8 mouse cellular contexts compared by ENCODE assay signal in genomic region chr6:87850900-87851614, GRCm38 (mm10). TPM values are rescaled to one million over a fixed set of nuclear protein-coding genes. Genes with fewer than 3 reads are reported as not detected.
DNase-seq lines count a peak whose midpoint lies in the region; ATAC-seq and TF ChIP-seq lines count a peak whose summit lies in the region.

Gene Cnbp, minus strand, starts transcription at chr6:87851106.

- peaks cover 55% of the 10 kb centered on the region for H3K79me2 ChIP-seq in C2C12 (ENCODE audit: control insufficient read depth, insufficient read depth)

- no peaks in the 10 kb centered on the region for H3K27me3 ChIP-seq in C2C12 (ENCODE audit: control insufficient read depth, insufficient read depth, insufficient read length)
- no peaks in the 10 kb centered on the region for H3K27me3 ChIP-seq in erythroblast, embryonic 14.5 days (ENCODE audit: control insufficient read depth)
- no peaks in the 10 kb centered on the region for H3K27me3 ChIP-seq in heart, embryonic 12.5 days (replicated peaks)
- no peaks in the 10 kb centered on the region for H3K27me3 ChIP-seq in kidney, postnatal 0 days (ENCODE audit: insufficient read depth, low read length)
- H3K27me3 ChIP-seq in liver, embryonic 11.5 days (replicated peaks; ENCODE audit: control insufficient read depth, insufficient read depth, low read length) = no peaks in the 10 kb centered on the region
- H3K27me3 ChIP-seq in stomach, embryonic 14.5 days (ENCODE audit: control insufficient read depth, insufficient read depth, low read length) = no peaks in the 10 kb centered on the region

- peaks cover 40% of the 10 kb centered on the region for H3K36me3 ChIP-seq in C2C12 (ENCODE audit: control insufficient read depth, insufficient read depth)
- H3K36me3 ChIP-seq in erythroblast, embryonic 14.5 days (ENCODE audit: control insufficient read depth) = peaks cover 34% of the 10 kb centered on the region
- peaks cover 8% of the 10 kb centered on the region for H3K36me3 ChIP-seq in heart, embryonic 12.5 days
- H3K36me3 ChIP-seq in kidney, postnatal 0 days (ENCODE audit: insufficient read depth, low read length) = no peaks in the 10 kb centered on the region
- H3K36me3 ChIP-seq in liver, embryonic 11.5 days (ENCODE audit: control insufficient read depth, insufficient read depth, low read length) = peaks cover 14% of the 10 kb centered on the region
- peaks cover 9% of the 10 kb centered on the region; the same call in 1 of the 2 replicates for H3K36me3 ChIP-seq in stomach, embryonic 14.5 days (ENCODE audit: control insufficient read depth, insufficient read depth, low read length)

- H3ac ChIP-seq in C2C12 (ENCODE audit: control insufficient read depth, insufficient read length, low read depth) = peak within 1 kb of the TSS; percentile 85

- peak; percentile 89 for TF ChIP-seq POLR2A in brain, embryonic 14.5 days (IDR thresholded peaks at IDR 0.05; ENCODE audit: borderline replicate concordance, extremely low read depth, insufficient read depth, insufficient read length, poor library complexity, severe bottlenecking)

- DNase-seq in brain, embryonic 14.5 days (ENCODE audit: low read depth) = peak; percentile 99
- DNase-seq in kidney, postnatal 0 days (ENCODE audit: low spot score) = peak; percentile 98
- DNase-seq in liver, embryonic 11.5 days (ENCODE audit: low spot score) = peak; percentile 95
- DNase-seq in naive thymus-derived CD4-positive, alpha-beta T cell, adult 2 months (ENCODE audit: low read depth) = peak; percentile 99

- H3K9ac ChIP-seq in heart, embryonic 12.5 days = peak within 1 kb of the TSS; percentile 100
- H3K9ac ChIP-seq in kidney, postnatal 0 days (ENCODE audit: low read depth, low read length) = peak within 1 kb of the TSS; percentile 99
- peak within 1 kb of the TSS; percentile 100 for H3K9ac ChIP-seq in liver, embryonic 11.5 days (ENCODE audit: low read depth, low read length)
- peak within 1 kb of the TSS; percentile 99 for H3K9ac ChIP-seq in stomach, embryonic 14.5 days (replicated peaks; ENCODE audit: low read depth, low read length)

- peak within 1 kb of the TSS; percentile 86 for H3K4me3 ChIP-seq in C2C12 (ENCODE audit: insufficient read depth, poor library complexity, severe bottlenecking)
- peak within 1 kb of the TSS; percentile 100 for H3K4me3 ChIP-seq in erythroblast, embryonic 14.5 days (replicated peaks)
- H3K4me3 ChIP-seq in heart, embryonic 12.5 days = peak within 1 kb of the TSS; percentile 99
- H3K4me3 ChIP-seq in kidney, postnatal 0 days (replicated peaks; ENCODE audit: low read depth, low read length) = peak within 1 kb of the TSS; percentile 99
- peak within 1 kb of the TSS; percentile 99 for H3K4me3 ChIP-seq in liver, embryonic 11.5 days (ENCODE audit: low read depth, low read length)
- H3K4me3 ChIP-seq in stomach, embryonic 14.5 days (ENCODE audit: low read depth, low read length) = peak within 1 kb of the TSS; percentile 100

- H3K27ac ChIP-seq in heart, embryonic 12.5 days (ENCODE audit: poor library complexity, severe bottlenecking) = peak within 1 kb of the TSS; percentile 92
- peak within 1 kb of the TSS; percentile 95 for H3K27ac ChIP-seq in kidney, postnatal 0 days
- peak within 1 kb of the TSS; percentile 95 for H3K27ac ChIP-seq in liver, embryonic 11.5 days (ENCODE audit: low read depth, low read length)
- H3K27ac ChIP-seq in stomach, embryonic 14.5 days (ENCODE audit: low read length) = peak within 1 kb of the TSS; percentile 96

- TF ChIP-seq CTCF in C2C12 (IDR thresholded peaks at IDR 0.05; ENCODE audit: control insufficient read depth, insufficient read depth, insufficient read length) = no peak
- no peak for TF ChIP-seq CTCF in brain, embryonic 14.5 days (IDR thresholded peaks at IDR 0.05; ENCODE audit: borderline replicate concordance, extremely low read depth, insufficient read depth, insufficient read length)
- no peak for TF ChIP-seq CTCF in kidney, postnatal 0 days (IDR thresholded peaks at IDR 0.05; ENCODE audit: low read depth)

- no peaks in the 10 kb centered on the region for H3K9me3 ChIP-seq in erythroblast, embryonic 14.5 days (ENCODE audit: control insufficient read depth, low read length)
- no peaks in the 10 kb centered on the region for H3K9me3 ChIP-seq in heart, embryonic 12.5 days (replicated peaks)
- no peaks in the 10 kb centered on the region for H3K9me3 ChIP-seq in kidney, postnatal 0 days (replicated peaks; ENCODE audit: low read length)
- H3K9me3 ChIP-seq in liver, embryonic 11.5 days (ENCODE audit: control insufficient read depth, low read length) = no peaks in the 10 kb centered on the region
- no peaks in the 10 kb centered on the region for H3K9me3 ChIP-seq in stomach, embryonic 14.5 days (ENCODE audit: control insufficient read depth, low read depth, low read length)

- H3K4me1 ChIP-seq in erythroblast, embryonic 14.5 days (ENCODE audit: control insufficient read depth) = peaks cover 62% of the 10 kb centered on the region
- H3K4me1 ChIP-seq in heart, embryonic 12.5 days (replicated peaks) = peaks cover 16% of the 10 kb centered on the region
- H3K4me1 ChIP-seq in kidney, postnatal 0 days (replicated peaks; ENCODE audit: insufficient read depth, low read length) = peaks cover 6% of the 10 kb centered on the region; the same call in 1 of the 2 replicates
- H3K4me1 ChIP-seq in liver, embryonic 11.5 days (replicated peaks; ENCODE audit: control insufficient read depth, insufficient read depth, low read length) = peaks cover 17% of the 10 kb centered on the region
- peaks cover 20% of the 10 kb centered on the region for H3K4me1 ChIP-seq in stomach, embryonic 14.5 days (ENCODE audit: control insufficient read depth, insufficient read depth, low read length)

- H3K4me2 ChIP-seq in heart, embryonic 12.5 days = peak within 1 kb of the TSS; percentile 79
- peak within 1 kb of the TSS; percentile 88 for H3K4me2 ChIP-seq in kidney, postnatal 0 days (ENCODE audit: low read length)
- H3K4me2 ChIP-seq in liver, embryonic 11.5 days = peak within 1 kb of the TSS; percentile 91
- H3K4me2 ChIP-seq in stomach, embryonic 14.5 days (replicated peaks; ENCODE audit: low read depth, low read length) = peak within 1 kb of the TSS; percentile 85

- peak; percentile 99 for ATAC-seq in heart, embryonic 12.5 days (ENCODE audit: insufficient number of reproducible peaks, low FRiP score)
- ATAC-seq in kidney, postnatal 0 days (replicated peaks; ENCODE audit: low FRiP score, low read depth) = peak; percentile 98
- ATAC-seq in liver, embryonic 11.5 days (replicated peaks; ENCODE audit: low FRiP score) = peak; percentile 95
- ATAC-seq in stomach, embryonic 14.5 days (ENCODE audit: insufficient number of reproducible peaks, insufficient read depth, low FRiP score, low read depth) = peak; percentile 97

- H3K79me3 ChIP-seq in C2C12 (ENCODE audit: low read depth) = peaks cover 45% of the 10 kb centered on the region

- under 1% methylated on average over 55 of the region's 55 CpGs for WGBS in heart, embryonic 12.5 days
- WGBS in kidney, postnatal 0 days = under 1% methylated on average over 55 of the region's 55 CpGs
- WGBS in liver, embryonic 11.5 days = under 1% methylated on average over 55 of the region's 55 CpGs
- under 1% methylated on average over 55 of the region's 55 CpGs for WGBS in stomach, embryonic 14.5 days

TF ChIP-seq in C2C12, 6 proteins besides CTCF, POLR2A, EP300 and RAD21:
- TF ChIP-seq MYOG (IDR thresholded peaks at IDR 0.05; ENCODE audit: control insufficient read depth, extremely low read depth, insufficient read length) (no peak), MAX (IDR thresholded peaks at IDR 0.05) (peak; percentile 93)
TF ChIP-seq in C2C12: peak in this region for 1.

RNA-seq across cellular contexts. Expression of gene Cnbp, which starts in this region (rescaled TPM):
- 353 TPM for polyA plus RNA-seq in C2C12 (2012; fragmentation: generic; extraction: Trizol)
- polyA plus RNA-seq in brain, embryonic 14.5 days (2012; rRNA removed) = 264 and 299 TPM in 2 replicates
- 6.3 and 7.3 TPM in 2 replicates for polyA plus RNA-seq in erythroblast, embryonic 14.5 days (2012)
- polyA plus RNA-seq in heart, embryonic 12.5 days (2016; fragmentation: Nextera tagmentation; extraction: Ambion mirVana) = 767 and 777 TPM in 2 replicates
- 881 and 892 TPM in 2 replicates for polyA plus RNA-seq in kidney, postnatal 0 days (2015; fragmentation: Nextera tagmentation; extraction: Ambion mirVana)
- polyA plus RNA-seq in liver, embryonic 11.5 days (2014; fragmentation: Nextera tagmentation; extraction: Ambion mirVana) = 1,371 and 1,468 TPM in 2 replicates
- polyA plus RNA-seq in stomach, embryonic 14.5 days (2014; fragmentation: Nextera tagmentation; extraction: Ambion mirVana) = 1,146 and 1,207 TPM in 2 replicates

Comparison
In these comparisons a context has a peak if more than half of its experiments do, and no peak if none do; other contexts are left out.
1. Peak in every context shown above with its lines: DNase-seq, ATAC-seq, H3K4me3 ChIP-seq and H3K27ac ChIP-seq.
2. RNA of gene Cnbp (polyA plus RNA-seq): 1,371 to 1,468 TPM in liver, embryonic 11.5 days, 1,146 to 1,207 TPM in stomach, embryonic 14.5 days, 881 to 892 TPM in kidney, postnatal 0 days, 767 to 777 TPM in heart, embryonic 12.5 days, 353 TPM in C2C12 (single experiment) and 264 to 299 TPM in brain, embryonic 14.5 days; 6.3 to 7.3 TPM in erythroblast, embryonic 14.5 days; every median in the first group is over 10 times any median in the second.